Mouse (Mus musculus) gastrocnemius, adult 18-20 months (tissue): ENCODE measurements around the gene 3110070M22Rik. TPM values are rescaled to one million over a fixed set of nuclear protein-coding genes. Genes with fewer than 3 reads are reported as not detected.
"Not testable (repeated sequence)": the region's sequence is repeated elsewhere in the genome, so short reads cannot be mapped to it uniquely, and the experiment has no call there.

Experiments
- DNase-seq: peaks from one replicate; pipeline ENCODE4 v3.0.0; 2021; ENCODE audit warnings: low spot score
- long read RNA-seq, 2 experiments: library from polyadenylated mRNA; stranded (forward); transcript quantifications; one replicate each; pipeline ENCODE4 v2.0.0; 2021
- total RNA-seq, 2 experiments: library from RNA; stranded (reverse); gene quantifications; 2 replicates each; pipeline ENCODE4 v1.2.3; 2021

Gene 3110070M22Rik
- under 1 TPM; 0.47 to 0.62 TPM for total RNA-seq
- long read RNA-seq, experiment 1 = 0 reads
- long read RNA-seq, experiment 2 = 0 reads

DNA sequence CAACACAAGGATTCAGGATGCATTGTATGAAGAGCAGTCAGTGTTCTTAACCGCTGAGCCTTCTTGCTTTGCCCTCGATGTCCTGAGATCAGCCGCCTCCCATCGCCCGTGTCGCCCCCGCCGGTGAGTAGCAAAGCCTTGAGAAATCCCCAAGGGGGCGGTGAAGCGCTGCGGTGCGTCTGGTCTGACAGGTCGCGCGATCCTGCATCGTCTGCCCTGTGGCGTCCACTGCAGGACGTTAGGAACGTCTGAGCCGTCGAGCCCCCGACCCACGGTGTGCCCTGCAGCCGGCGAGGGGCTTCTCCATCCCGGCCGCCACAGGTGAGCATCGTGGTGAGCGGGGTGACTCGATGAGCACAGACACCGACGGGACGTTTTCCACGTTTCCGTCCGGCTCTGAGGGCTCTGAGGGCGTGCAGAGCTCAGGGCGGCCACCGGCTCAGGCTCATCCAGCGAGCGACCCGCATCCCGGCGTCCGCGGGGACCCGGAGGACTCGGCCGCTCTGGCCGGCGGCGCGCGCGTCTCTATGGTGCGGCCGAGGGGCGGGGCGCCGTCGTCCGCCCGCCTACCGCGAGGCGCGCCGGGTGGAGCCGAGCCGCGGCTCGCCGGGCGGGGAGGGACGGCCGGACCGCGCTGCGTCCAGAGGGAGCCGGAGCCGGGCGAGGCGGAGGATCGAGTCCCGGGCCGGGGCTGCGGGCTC, at the start of gene 3110070M22Rik, which contains the start of gene Tmem267:
3110070M22Rik (minus strand) TSS at position 504 of the 701 bp plus-strand sequence.
Tmem267 (plus strand) TSS at position 160 of the 701 bp plus-strand sequence.
- DNase-seq = peak; percentile 69

- DNase-seq = not testable (repeated sequence)
Observed at GRCm38 (mm10) chr13:119494938-119495337, 6.8 kb upstream of the 3110070M22Rik start.

- DNase-seq = not testable (repeated sequence)
Observed at GRCm38 (mm10) chr13:119492083-119492482, 3.9 kb upstream of the 3110070M22Rik start.

- no peak for DNase-seq
Observed at GRCm38 (mm10) chr13:119487354-119487753, 829 bp downstream of the 3110070M22Rik start.

- DNase-seq = no peak
Observed at GRCm38 (mm10) chr13:119477789-119478188, 10.4 kb downstream of the 3110070M22Rik start.

DNA sequence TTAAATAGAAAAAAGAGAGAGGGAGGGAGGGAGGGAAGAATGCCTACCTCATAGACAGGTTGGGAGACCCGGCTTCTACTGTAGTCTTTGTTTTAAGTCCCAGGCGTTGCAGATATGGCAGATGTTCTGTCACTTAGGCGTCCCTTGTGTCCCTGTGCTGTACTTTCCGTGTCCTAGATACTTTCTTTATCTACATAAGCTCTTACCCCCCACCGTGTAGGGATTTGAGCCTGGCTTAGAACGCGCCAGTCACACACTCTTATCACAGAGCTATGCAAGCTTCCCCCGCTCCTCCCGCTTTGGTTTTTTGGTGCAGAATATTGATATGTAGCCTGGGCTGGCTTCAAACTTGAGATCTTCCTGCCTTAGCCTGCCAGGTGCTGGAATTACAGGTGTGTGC, 11.6 kb downstream of the 3110070M22Rik start:
- DNase-seq = no peak

GRCm38 (mm10) chr13:119462596-119463560, 25.3 kb downstream of the 3110070M22Rik start, which contains the start of gene 4833420G17Rik:
Gene 4833420G17Rik (plus strand): TSS chr13:119462768.
- DNase-seq = peak; percentile 90

- DNase-seq = no peak
Observed at GRCm38 (mm10) chr13:119461900-119462595, 26.1 kb downstream of the 3110070M22Rik start.

- DNase-seq = no peak
Observed at GRCm38 (mm10) chr13:119456342-119456741, 31.8 kb downstream of the 3110070M22Rik start.

DNA sequence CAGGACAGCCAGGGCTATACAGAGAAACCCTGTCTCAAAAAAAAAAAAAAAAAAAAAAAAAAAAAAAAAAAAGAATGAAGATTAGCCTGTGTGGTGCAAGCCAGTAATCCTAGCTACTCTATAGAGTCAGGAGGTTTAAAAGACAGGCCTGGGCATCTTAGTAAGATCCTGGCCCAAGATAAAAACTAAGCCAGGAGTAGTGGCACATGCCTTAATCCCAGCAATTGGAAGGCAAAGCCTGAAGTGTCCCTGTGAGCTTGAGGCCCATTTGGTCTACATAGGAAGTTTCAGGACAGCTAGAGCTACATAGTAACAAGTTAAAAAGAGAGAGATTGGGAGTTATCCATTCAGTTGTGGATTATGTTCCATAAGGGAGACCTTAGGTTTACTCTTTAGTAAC, 33.1 kb downstream of the 3110070M22Rik start:
- no peak for DNase-seq

DNA sequence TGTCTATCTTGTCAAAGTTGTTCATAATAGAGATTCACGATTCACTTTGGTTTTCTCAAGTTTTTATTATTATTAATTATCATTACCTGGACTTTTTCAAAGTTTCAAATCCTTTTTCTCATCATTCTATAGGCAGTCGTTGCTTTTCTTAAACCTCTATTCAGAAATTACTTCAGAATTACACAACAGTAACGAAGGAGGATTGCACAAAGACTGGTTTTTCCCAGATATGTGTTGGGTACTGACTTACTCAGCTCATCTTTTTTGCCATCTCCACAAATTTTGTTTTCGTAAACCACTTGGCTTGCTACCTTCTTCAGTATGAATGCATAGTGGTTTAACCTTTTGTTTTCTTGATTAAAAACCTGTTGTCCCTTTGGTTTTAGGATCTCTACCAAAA, 34.6 kb downstream of the 3110070M22Rik start:
- DNase-seq = no peak

DNA sequence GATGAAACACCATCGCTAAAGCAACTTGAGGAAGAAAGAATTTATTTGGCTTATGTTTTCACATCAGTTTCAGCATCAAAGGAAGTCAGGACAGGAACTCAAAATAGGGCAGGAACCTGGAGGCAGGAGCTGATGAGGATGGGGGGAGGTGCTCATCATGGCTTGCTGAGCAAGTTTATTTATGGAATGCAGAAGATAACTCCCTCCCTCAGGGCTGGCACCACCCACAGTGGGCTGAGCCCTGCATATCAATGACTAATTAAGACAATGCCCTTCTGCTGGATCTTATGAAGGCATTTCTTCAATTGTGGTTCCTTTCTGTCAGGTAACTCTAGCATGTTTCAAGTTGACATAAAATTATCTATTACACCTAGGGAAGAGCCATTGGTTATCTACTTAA, 45.9 kb downstream of the 3110070M22Rik start:
- DNase-seq = no peak

Other genes with a start within 250 kb of the 3110070M22Rik start
- gene Paip1, start 59.8 kb downstream of the 3110070M22Rik start, total RNA-seq = 100 to 1,000 TPM in 1 of 2 experiments, 10 to 100 TPM in 1; 98.9 to 103 TPM
- 1 to 10 TPM; 4.3 to 7.0 TPM for gene 4833420G17Rik, start 25.6 kb downstream of the 3110070M22Rik start, total RNA-seq
- gene Tmem267, start 344 bp downstream of the 3110070M22Rik start, total RNA-seq = 10 to 100 TPM; 14.5 to 29.4 TPM
- gene Ccl28, start 135.4 kb upstream of the 3110070M22Rik start, total RNA-seq = under 1 TPM; 0.48 to 0.71 TPM
- gene Hmgcs1, start 202.0 kb upstream of the 3110070M22Rik start, total RNA-seq = 10 to 100 TPM; 23.7 to 26.7 TPM